Mouse (Mus musculus) cerebellum, adult 2 months (tissue): ENCODE data around the gene Aggf1. TPM values are rescaled to one million over a fixed set of nuclear protein-coding genes. Genes with fewer than 3 reads are reported as not detected.

Experiments used
- DNase-seq, 2 experiments: peaks; one replicate each; pipeline ENCODE4 v3.0.0; 2021
- H3K27ac ChIP-seq: fragments of 200-500 bp; 2 replicates; pipeline ENCODE4 v1.5.1; 2012; ENCODE audit warnings: low read length, control low read depth, inconsistent platforms; ENCODE audit not compliant: insufficient read depth
- H3K27me3 ChIP-seq: fragments of 200-500 bp; 2 replicates; pipeline ENCODE4 v1.6.1; 2012; ENCODE audit warnings: inconsistent platforms, mild to moderate bottlenecking, low read length, moderate library complexity; ENCODE audit not compliant: control insufficient read depth, insufficient read depth
- H3K4me1 ChIP-seq: fragments of 200-500 bp; 2 replicates; pipeline ENCODE4 v1.6.1; 2011; ENCODE audit warnings: low read length; ENCODE audit not compliant: control insufficient read depth, insufficient read depth
- H3K4me3 ChIP-seq: fragments of 200-500 bp; replicated peaks from 2 replicates; pipeline ENCODE3; 2011; ENCODE audit warnings: mild to moderate bottlenecking, low read depth, low read length, control low read depth; ENCODE audit not compliant: insufficient read depth
- CTCF ChIP-seq: fragments of 200-500 bp; IDR thresholded peaks from 2 replicates; pipeline ENCODE4 v1.5.1; 2011; ENCODE audit warnings: low read depth, mild to moderate bottlenecking, control low read depth, low read length, moderate library complexity, borderline replicate concordance; ENCODE audit not compliant: insufficient read depth
- POLR2A ChIP-seq: fragments of 200-500 bp; IDR thresholded peaks from 2 replicates; pipeline ENCODE4 v1.6.1; 2011; ENCODE audit warnings: low read length, control low read depth, borderline replicate concordance; ENCODE audit not compliant: insufficient read depth
- WGBS: fragments of 180-500 bp; shearing (Covaris S2); methylation state at CpG from one replicate; pipeline ENCODE4 v1.1.7; 2018; 5-methylcytosine and 5-hydroxymethylcytosine counted together
- polyA plus RNA-seq: library from polyadenylated mRNA; depleted of rRNA; stranded (reverse); fragments of >200 nt; gene quantifications from 2 replicates; pipeline ENCODE4 v1.2.3, GENCODE M21; 2012; rRNA removed

The Aggf1 gene
- polyA plus RNA-seq, 1 experiment: 40.5 TPM

- Histone ChIP-seq H3K4me1 (no peaks in the 10 kb centered on the region), H3K27ac (no peak overlapping the region), H3K4me3 (no peak overlapping the region), H3K27me3 (no peaks in the 10 kb centered on the region)
- no peak for DNase-seq
- 54% methylated on average over 6 of the region's 6 CpGs for WGBS
- TF ChIP-seq POLR2A (no peak), CTCF (no peak)
These were observed 56.0 kb downstream of the Aggf1 start for GRCm38 (mm10) chr13:95319153-95319552.

- H3K27me3 ChIP-seq: no peaks in the 10 kb centered on the region
- no peak overlapping the region for H3K27ac ChIP-seq
- 42% methylated on average over 6 of the region's 6 CpGs for WGBS
- DNase-seq: no peak
- no peak overlapping the region for H3K4me3 ChIP-seq
- H3K4me1 ChIP-seq: no peaks in the 10 kb centered on the region
- no peak for TF ChIP-seq CTCF
- no peak for TF ChIP-seq POLR2A
These were observed 63.1 kb downstream of the Aggf1 start for GRCm38 (mm10) chr13:95312016-95312415.

GRCm38 (mm10) chr13:95307100-95307655 lies 68.0 kb downstream of the Aggf1 start:
- TF ChIP-seq CTCF (no peak), POLR2A (no peak)
- WGBS: 78% methylated on average over 8 of the region's 8 CpGs
- Histone ChIP-seq H3K4me3 (no peak overlapping the region), H3K27ac (no peak overlapping the region), H3K27me3 (no peaks in the 10 kb centered on the region), H3K4me1 (no peaks in the 10 kb centered on the region)
- no peak for DNase-seq

- 82% methylated on average over 4 of the region's 4 CpGs for WGBS
- TF ChIP-seq POLR2A (no peak), CTCF (no peak)
- no peak for DNase-seq
- no peaks in the 10 kb centered on the region for H3K4me1 ChIP-seq
- no peak overlapping the region for H3K4me3 ChIP-seq
- H3K27me3 ChIP-seq: no peaks in the 10 kb centered on the region
- H3K27ac ChIP-seq: no peak overlapping the region
These were observed 68.6 kb downstream of the Aggf1 start for GRCm38 (mm10) chr13:95306596-95306995.

Other genes with a start within 250 kb of the Aggf1 start
- 19.9 and 24.2 TPM in 2 replicates for gene Pde8b, start 125.0 kb downstream of the Aggf1 start, polyA plus RNA-seq
- 15.6 and 17.4 TPM in 2 replicates for gene Zbed3, start 51.7 kb downstream of the Aggf1 start, polyA plus RNA-seq
- 4.1 and 5.3 TPM in 2 replicates for gene Crhbp, start 69.6 kb upstream of the Aggf1 start, polyA plus RNA-seq
- gene S100z, start 103.4 kb upstream of the Aggf1 start, polyA plus RNA-seq: not detected in 2 replicates
- gene F2rl1, start 149.9 kb upstream of the Aggf1 start, polyA plus RNA-seq: 0.13 and 0.29 TPM in 2 replicates
- gene F2r, start 243.1 kb upstream of the Aggf1 start, polyA plus RNA-seq: 4.3 and 4.4 TPM in 2 replicates